8 mouse cellular contexts compared by ENCODE assay signal in genomic region chr11:98345253-98345652, GRCm38 (mm10). TPM values are rescaled to one million over a fixed set of nuclear protein-coding genes. Genes with fewer than 3 reads are reported as not detected.
A peak's percentile ranks its signal among the peaks of the same experiment; 100 is the strongest.
DNase-seq lines count a peak whose midpoint lies in the region; ATAC-seq and TF ChIP-seq lines count a peak whose summit lies in the region.

No protein-coding gene starts in this region.

- no peaks in the 10 kb centered on the region for H3K36me3 ChIP-seq in E14TG2a.4 (ENCODE audit: insufficient read depth, low read length)
- H3K36me3 ChIP-seq in forebrain, embryonic 10.5 days (replicated peaks): no peaks in the 10 kb centered on the region
- H3K36me3 ChIP-seq in heart, embryonic 15.5 days: no peaks in the 10 kb centered on the region
- no peaks in the 10 kb centered on the region for H3K36me3 ChIP-seq in liver, embryonic 16.5 days (ENCODE audit: control insufficient read depth, insufficient read depth)
- H3K36me3 ChIP-seq in neural tube, embryonic 15.5 days: no peaks in the 10 kb centered on the region

- H3K4me1 ChIP-seq in E14TG2a.4 (replicated peaks; ENCODE audit: low read depth, low read length): peaks cover 46% of the 10 kb centered on the region
- peaks cover 56% of the 10 kb centered on the region for H3K4me1 ChIP-seq in forebrain, embryonic 10.5 days
- H3K4me1 ChIP-seq in heart, embryonic 15.5 days (replicated peaks): peaks cover 42% of the 10 kb centered on the region
- H3K4me1 ChIP-seq in liver, embryonic 16.5 days (ENCODE audit: control insufficient read depth, low read depth, low read length): peaks cover 4% of the 10 kb centered on the region
- H3K4me1 ChIP-seq in neural tube, embryonic 15.5 days: peaks cover 41% of the 10 kb centered on the region

- ATAC-seq in heart, embryonic 15.5 days (replicated peaks; ENCODE audit: insufficient number of reproducible peaks, insufficient read depth, low FRiP score, low read depth): no peak
- no peak for ATAC-seq in liver, embryonic 16.5 days (ENCODE audit: low read depth)
- ATAC-seq in neural tube, embryonic 15.5 days (ENCODE audit: low FRiP score): no peak

- peak; percentile 69 for TF ChIP-seq CTCF in E14TG2a.4 (conservative IDR thresholded peaks at IDR 0.05; ENCODE audit: low read length)

- H3K27ac ChIP-seq in forebrain, embryonic 10.5 days: no peak overlapping the region
- H3K27ac ChIP-seq in heart, embryonic 15.5 days: no peak overlapping the region
- no peak overlapping the region for H3K27ac ChIP-seq in liver, embryonic 16.5 days (ENCODE audit: low read length)
- H3K27ac ChIP-seq in neural tube, embryonic 15.5 days (replicated peaks): no peak overlapping the region

- peak overlapping the region; percentile 63 for H3K4me2 ChIP-seq in heart, embryonic 15.5 days
- peak overlapping the region; percentile 30; the same call in 1 of the 2 replicates for H3K4me2 ChIP-seq in liver, embryonic 16.5 days (ENCODE audit: low read depth, low read length)
- H3K4me2 ChIP-seq in neural tube, embryonic 15.5 days: peak overlapping the region; percentile 43

- H3K4me3 ChIP-seq in E14TG2a.4 (replicated peaks; ENCODE audit: low read length): no peak overlapping the region
- H3K4me3 ChIP-seq in forebrain, embryonic 10.5 days: peak overlapping the region; percentile 36
- H3K4me3 ChIP-seq in heart, embryonic 15.5 days: peak overlapping the region; percentile 39
- H3K4me3 ChIP-seq in liver, embryonic 16.5 days (ENCODE audit: low read depth, low read length): no peak overlapping the region
- peak overlapping the region; percentile 17; the same call in 1 of the 2 replicates for H3K4me3 ChIP-seq in neural tube, embryonic 15.5 days (replicated peaks)

- 1% methylated on average over 14 of the region's 14 CpGs for WGBS in forebrain, embryonic 10.5 days
- whole genome bisulfite sequencing in heart, embryonic 15.5 days: under 1% methylated on average over 14 of the region's 14 CpGs
- WGBS in liver, embryonic 16.5 days (ENCODE audit: insufficient replicate concordance): 2% methylated on average over 14 of the region's 14 CpGs
- 1% methylated on average over 14 of the region's 14 CpGs for WGBS in neural tube, embryonic 15.5 days

- peaks cover 81% of the 10 kb centered on the region for H3K27me3 ChIP-seq in E14TG2a.4 (ENCODE audit: insufficient read depth, low read length)
- H3K27me3 ChIP-seq in forebrain, embryonic 10.5 days (ENCODE audit: poor library complexity, severe bottlenecking): peaks cover 99% of the 10 kb centered on the region
- H3K27me3 ChIP-seq in heart, embryonic 15.5 days: peaks cover 62% of the 10 kb centered on the region
- peaks cover 77% of the 10 kb centered on the region for H3K27me3 ChIP-seq in liver, embryonic 16.5 days (ENCODE audit: control insufficient read depth, insufficient read depth, low read depth, low read length)
- peaks cover 76% of the 10 kb centered on the region for H3K27me3 ChIP-seq in neural tube, embryonic 15.5 days (replicated peaks)

- no peaks in the 10 kb centered on the region for H3K9me3 ChIP-seq in E14TG2a.4 (ENCODE audit: low read length)
- H3K9me3 ChIP-seq in forebrain, embryonic 10.5 days: no peaks in the 10 kb centered on the region
- no peaks in the 10 kb centered on the region for H3K9me3 ChIP-seq in heart, embryonic 15.5 days (replicated peaks)
- no peaks in the 10 kb centered on the region for H3K9me3 ChIP-seq in liver, embryonic 16.5 days (replicated peaks; ENCODE audit: control insufficient read depth, low read length)
- H3K9me3 ChIP-seq in neural tube, embryonic 15.5 days (replicated peaks): no peaks in the 10 kb centered on the region

- DNase-seq in brain, adult 2 months (ENCODE audit: low read depth, low spot score): peak; percentile 91
- DNase-seq in forebrain, embryonic 10.5 days (ENCODE audit: extremely low spot score, low spot score): peak; percentile 79
- peak; percentile 88 for DNase-seq in kidney, postnatal 10 days
- DNase-seq in thymus, postnatal 0 days (ENCODE audit: low spot score): peak; percentile 74

- H3K9ac ChIP-seq in heart, embryonic 15.5 days: no peak overlapping the region
- H3K9ac ChIP-seq in liver, embryonic 16.5 days (ENCODE audit: low read depth, low read length): no peak overlapping the region
- no peak overlapping the region for H3K9ac ChIP-seq in neural tube, embryonic 15.5 days (replicated peaks)

RNA-seq across cellular contexts. Expression of gene Ppp1r1b, which starts 3.0 kb away (rescaled TPM):
- 0.23 and 0.41 TPM in 2 replicates for polyA plus RNA-seq in forebrain, embryonic 10.5 days (2016; fragmentation: Nextera tagmentation; extraction: Ambion mirVana)
- polyA plus RNA-seq in heart, embryonic 15.5 days (2015; fragmentation: Nextera tagmentation; extraction: Ambion mirVana): 60.9 and 62.5 TPM in 2 replicates
- polyA plus RNA-seq in liver, embryonic 16.5 days (2015; fragmentation: Nextera tagmentation; extraction: Ambion mirVana): 0.79 and 1.9 TPM in 2 replicates
- polyA plus RNA-seq in neural tube, embryonic 15.5 days (2015; fragmentation: Nextera tagmentation; extraction: Ambion mirVana): 2.5 and 3.7 TPM in 2 replicates
- 2.7 and 3.1 TPM in 2 replicates for polyA plus RNA-seq in thymus, postnatal 0 days (2015; fragmentation: Nextera tagmentation; extraction: Ambion mirVana)

RNA-seq across cellular contexts. Expression of gene Stard3, which starts 12.9 kb away (rescaled TPM):
- 39.8 and 41.0 TPM in 2 replicates for polyA plus RNA-seq in forebrain, embryonic 10.5 days (2016; fragmentation: Nextera tagmentation; extraction: Ambion mirVana)
- 33.9 and 40.5 TPM in 2 replicates for polyA plus RNA-seq in heart, embryonic 15.5 days (2015; fragmentation: Nextera tagmentation; extraction: Ambion mirVana)
- 16.5 and 17.3 TPM in 2 replicates for polyA plus RNA-seq in liver, embryonic 16.5 days (2015; fragmentation: Nextera tagmentation; extraction: Ambion mirVana)
- 31.6 and 37.6 TPM in 2 replicates for polyA plus RNA-seq in neural tube, embryonic 15.5 days (2015; fragmentation: Nextera tagmentation; extraction: Ambion mirVana)
- 49.5 and 51.8 TPM in 2 replicates for polyA plus RNA-seq in thymus, postnatal 0 days (2015; fragmentation: Nextera tagmentation; extraction: Ambion mirVana)

RNA-seq across cellular contexts. Expression of gene Neurod2, which starts 15.8 kb away (rescaled TPM):
- polyA plus RNA-seq in forebrain, embryonic 10.5 days (2016; fragmentation: Nextera tagmentation; extraction: Ambion mirVana): 0.14 TPM in 1 of 2 replicates, not detected in the other
- 0.04 TPM in 1 of 2 replicates, not detected in the other for polyA plus RNA-seq in heart, embryonic 15.5 days (2015; fragmentation: Nextera tagmentation; extraction: Ambion mirVana)
- polyA plus RNA-seq in liver, embryonic 16.5 days (2015; fragmentation: Nextera tagmentation; extraction: Ambion mirVana): not detected in 2 replicates
- polyA plus RNA-seq in neural tube, embryonic 15.5 days (2015; fragmentation: Nextera tagmentation; extraction: Ambion mirVana): 13.7 and 16.3 TPM in 2 replicates
- not detected in 2 replicates for polyA plus RNA-seq in thymus, postnatal 0 days (2015; fragmentation: Nextera tagmentation; extraction: Ambion mirVana)

RNA-seq across cellular contexts. Expression of gene Tcap, which starts 38.4 kb away (rescaled TPM):
- 0.15 TPM in 1 of 2 replicates, not detected in the other for polyA plus RNA-seq in forebrain, embryonic 10.5 days (2016; fragmentation: Nextera tagmentation; extraction: Ambion mirVana)
- 154 and 158 TPM in 2 replicates for polyA plus RNA-seq in heart, embryonic 15.5 days (2015; fragmentation: Nextera tagmentation; extraction: Ambion mirVana)
- polyA plus RNA-seq in liver, embryonic 16.5 days (2015; fragmentation: Nextera tagmentation; extraction: Ambion mirVana): 0.98 and 1.7 TPM in 2 replicates
- polyA plus RNA-seq in neural tube, embryonic 15.5 days (2015; fragmentation: Nextera tagmentation; extraction: Ambion mirVana): 1.4 and 1.7 TPM in 2 replicates
- 0.22 TPM in 1 of 2 replicates, not detected in the other for polyA plus RNA-seq in thymus, postnatal 0 days (2015; fragmentation: Nextera tagmentation; extraction: Ambion mirVana)

RNA-seq across cellular contexts. Expression of gene Pnmt, which starts 41.0 kb away (rescaled TPM):
- not detected in 2 replicates for polyA plus RNA-seq in forebrain, embryonic 10.5 days (2016; fragmentation: Nextera tagmentation; extraction: Ambion mirVana)
- polyA plus RNA-seq in heart, embryonic 15.5 days (2015; fragmentation: Nextera tagmentation; extraction: Ambion mirVana): 0.52 and 0.57 TPM in 2 replicates
- 0.12 TPM in 1 of 2 replicates, not detected in the other for polyA plus RNA-seq in liver, embryonic 16.5 days (2015; fragmentation: Nextera tagmentation; extraction: Ambion mirVana)
- 2.2 and 2.9 TPM in 2 replicates for polyA plus RNA-seq in neural tube, embryonic 15.5 days (2015; fragmentation: Nextera tagmentation; extraction: Ambion mirVana)
- 0.94 and 1.0 TPM in 2 replicates for polyA plus RNA-seq in thymus, postnatal 0 days (2015; fragmentation: Nextera tagmentation; extraction: Ambion mirVana)

Comparison
In these comparisons a context has a peak if more than half of its experiments do, and no peak if none do; other contexts are left out.
1. H3K4me3 ChIP-seq: peak in forebrain, embryonic 10.5 days (single experiment), heart, embryonic 15.5 days (single experiment) and neural tube, embryonic 15.5 days (single experiment); none in E14TG2a.4 (single experiment) and liver, embryonic 16.5 days (single experiment).
2. RNA of gene Ppp1r1b, which starts 3.0 kb away (polyA plus RNA-seq): 60.9 to 62.5 TPM in heart, embryonic 15.5 days; 2.7 to 3.1 TPM in thymus, postnatal 0 days, 2.5 to 3.7 TPM in neural tube, embryonic 15.5 days, 0.79 to 1.9 TPM in liver, embryonic 16.5 days and 0.23 to 0.41 TPM in forebrain, embryonic 10.5 days; every median in the first group is over 10 times any median in the second.
3. RNA of gene Neurod2, which starts 15.8 kb away (polyA plus RNA-seq): 13.7 to 16.3 TPM in neural tube, embryonic 15.5 days; 0.14 TPM in forebrain, embryonic 10.5 days, not detected in thymus, postnatal 0 days, 0.04 TPM in heart, embryonic 15.5 days and not detected in liver, embryonic 16.5 days; every median in the first group is over 10 times any median in the second.
4. Peak in every context shown above with its lines, with median percentiles within 50 percentile points of each other: DNase-seq and H3K4me2 ChIP-seq.